Mouse (Mus musculus) spleen, adult 2 months (tissue): ENCODE results near the gene S100a16. TPM values are rescaled to one million over a fixed set of nuclear protein-coding genes. Genes with fewer than 3 reads are reported as not detected.

ENCODE experiments used
- DNase-seq, 2 experiments: peaks; one replicate each; pipeline versions ENCODE4 v3.0.0 to v3.0.0-alpha.2; 2012 to 2021; ENCODE audit warnings: low spot score in 2 of 2, low read depth in 1 of 2
- H3K27ac ChIP-seq: fragments of 200-500 bp; 2 replicates; pipeline ENCODE4 v1.5.1; 2012; ENCODE audit warnings: low read length, inconsistent platforms; ENCODE audit not compliant: insufficient read depth
- H3K27me3 ChIP-seq: fragments of 200-500 bp; 2 replicates; pipeline ENCODE4 v1.6.1; 2012; ENCODE audit warnings: mild to moderate bottlenecking, moderate library complexity, low read length, inconsistent platforms; ENCODE audit not compliant: control insufficient read depth, insufficient read depth
- H3K36me3 ChIP-seq: fragments of 200-500 bp; 2 replicates; pipeline ENCODE4 v1.6.1; 2012; ENCODE audit warnings: mild to moderate bottlenecking, low read length, inconsistent platforms; ENCODE audit not compliant: control insufficient read depth, insufficient read depth
- H3K4me1 ChIP-seq: fragments of 200-500 bp; 2 replicates; pipeline ENCODE4 v1.6.1; 2011; ENCODE audit warnings: inconsistent platforms; ENCODE audit not compliant: control insufficient read depth, insufficient read depth, insufficient read length
- H3K4me3 ChIP-seq: fragments of 200-500 bp; 2 replicates; pipeline ENCODE4 v1.5.1; 2011; ENCODE audit warnings: mild to moderate bottlenecking, inconsistent platforms; ENCODE audit not compliant: insufficient read depth, insufficient read length; ENCODE audit errors: extremely low read depth
- CTCF ChIP-seq: fragments of 200-500 bp; IDR thresholded peaks from 2 replicates; pipeline ENCODE4 v1.5.1; 2011; ENCODE audit warnings: mild to moderate bottlenecking, inconsistent platforms; ENCODE audit not compliant: insufficient read depth, insufficient read length, insufficient replicate concordance; ENCODE audit errors: extremely low read depth
- POLR2A ChIP-seq: fragments of 200-500 bp; IDR thresholded peaks from 2 replicates; pipeline ENCODE4 v1.6.1; 2011; ENCODE audit warnings: low read depth, low read length, inconsistent platforms
- WGBS: fragments of 180-500 bp; shearing (Covaris S2); methylation state at CpG from one replicate; pipeline ENCODE4 v1.1.7; 2018; 5-methylcytosine and 5-hydroxymethylcytosine counted together
- polyA plus RNA-seq: library from polyadenylated mRNA; depleted of rRNA; stranded (reverse); fragments of >200 nt; gene quantifications from 2 replicates; pipeline ENCODE4 v1.2.3, GENCODE M21; 2012

The S100a16 gene
- polyA plus RNA-seq, 1 experiment = 15.9 TPM

GRCm38 (mm10) chr3:90574691-90575090 is 37.6 kb downstream of the S100a16 start:
- no peak for DNase-seq
- Histone ChIP-seq H3K27ac (no peak overlapping the region), H3K4me3 (no peak overlapping the region), H3K36me3 (no peaks in the 10 kb centered on the region), H3K27me3 (no peaks in the 10 kb centered on the region), H3K4me1 (no peaks in the 10 kb centered on the region)
- WGBS = 85% methylated on average over 5 of the region's 5 CpGs
- no peak for TF ChIP-seq CTCF
- no peak for TF ChIP-seq POLR2A

- 72% methylated on average over 3 of the region's 3 CpGs for WGBS
- Histone ChIP-seq H3K27me3 (no peaks in the 10 kb centered on the region), H3K4me3 (no peak overlapping the region), H3K36me3 (no peaks in the 10 kb centered on the region), H3K27ac (no peak overlapping the region), H3K4me1 (no peaks in the 10 kb centered on the region)
- TF ChIP-seq POLR2A = no peak
- no peak for TF ChIP-seq CTCF
- DNase-seq = no peak
Observed at GRCm38 (mm10) chr3:90575320-90575719, 38.3 kb downstream of the S100a16 start.

- Histone ChIP-seq H3K4me3 (no peak overlapping the region), H3K27ac (no peak overlapping the region), H3K4me1 (no peaks in the 10 kb centered on the region), H3K36me3 (no peaks in the 10 kb centered on the region), H3K27me3 (no peaks in the 10 kb centered on the region)
- no peak for DNase-seq
- WGBS = 83% methylated on average over 10 of the region's 10 CpGs
- TF ChIP-seq POLR2A = no peak
- no peak for TF ChIP-seq CTCF
Observed at GRCm38 (mm10) chr3:90576351-90577001, 39.4 kb downstream of the S100a16 start.

GRCm38 (mm10) chr3:90579433-90579832 is 42.4 kb downstream of the S100a16 start:
- Histone ChIP-seq H3K4me1 (peaks cover 3% of the 10 kb centered on the region; the same call in 1 of the 2 replicates), H3K27ac (no peak overlapping the region), H3K36me3 (no peaks in the 10 kb centered on the region), H3K27me3 (no peaks in the 10 kb centered on the region), H3K4me3 (no peak overlapping the region)
- no peak for DNase-seq
- TF ChIP-seq CTCF (no peak), POLR2A (no peak)
- 90% methylated on average over 7 of the region's 7 CpGs for WGBS

- 95% methylated on average over 5 of the region's 5 CpGs for WGBS
- Histone ChIP-seq H3K27ac (no peak overlapping the region), H3K4me1 (peaks cover 8% of the 10 kb centered on the region; the same call in 1 of the 2 replicates), H3K4me3 (no peak overlapping the region), H3K36me3 (no peaks in the 10 kb centered on the region), H3K27me3 (no peaks in the 10 kb centered on the region)
- no peak for DNase-seq
- TF ChIP-seq POLR2A = no peak
- TF ChIP-seq CTCF = no peak
Observed at GRCm38 (mm10) chr3:90581141-90581540, 44.1 kb downstream of the S100a16 start.

GRCm38 (mm10) chr3:90582156-90582555 is 45.1 kb downstream of the S100a16 start:
- DNase-seq = no peak
- no peak for TF ChIP-seq POLR2A
- H3K27ac ChIP-seq = no peak overlapping the region

GRCm38 (mm10) chr3:90582556-90582955 is 45.5 kb downstream of the S100a16 start:
- TF ChIP-seq CTCF = no peak
- no peak for TF ChIP-seq POLR2A
- Histone ChIP-seq H3K27ac (no peak overlapping the region), H3K27me3 (no peaks in the 10 kb centered on the region), H3K36me3 (no peaks in the 10 kb centered on the region), H3K4me3 (no peak overlapping the region), H3K4me1 (peaks cover 20% of the 10 kb centered on the region; the same call in 1 of the 2 replicates)
- no peak for DNase-seq
- 92% methylated on average over 4 of the region's 4 CpGs for WGBS

More at GRCm38 (mm10) chr3:90582156-90582555, 45.1 kb downstream of the S100a16 start:
- Histone ChIP-seq H3K4me1 (peaks cover 17% of the 10 kb centered on the region; the same call in 1 of the 2 replicates), H3K36me3 (no peaks in the 10 kb centered on the region), H3K4me3 (no peak overlapping the region), H3K27me3 (no peaks in the 10 kb centered on the region)
- WGBS = 98% methylated on average over 1 of the region's 1 CpGs
